Mouse (Mus musculus) CD4-positive helper T cell, adult 2 months (primary cell): ENCODE measurements around the gene Racgap1.

Experiments
- DNase-seq: peaks from one replicate; pipeline ENCODE4 v3.0.0-alpha.2; 2012; ENCODE audit warnings: low read depth, missing footprints, low spot score

The Racgap1 gene

DNA sequence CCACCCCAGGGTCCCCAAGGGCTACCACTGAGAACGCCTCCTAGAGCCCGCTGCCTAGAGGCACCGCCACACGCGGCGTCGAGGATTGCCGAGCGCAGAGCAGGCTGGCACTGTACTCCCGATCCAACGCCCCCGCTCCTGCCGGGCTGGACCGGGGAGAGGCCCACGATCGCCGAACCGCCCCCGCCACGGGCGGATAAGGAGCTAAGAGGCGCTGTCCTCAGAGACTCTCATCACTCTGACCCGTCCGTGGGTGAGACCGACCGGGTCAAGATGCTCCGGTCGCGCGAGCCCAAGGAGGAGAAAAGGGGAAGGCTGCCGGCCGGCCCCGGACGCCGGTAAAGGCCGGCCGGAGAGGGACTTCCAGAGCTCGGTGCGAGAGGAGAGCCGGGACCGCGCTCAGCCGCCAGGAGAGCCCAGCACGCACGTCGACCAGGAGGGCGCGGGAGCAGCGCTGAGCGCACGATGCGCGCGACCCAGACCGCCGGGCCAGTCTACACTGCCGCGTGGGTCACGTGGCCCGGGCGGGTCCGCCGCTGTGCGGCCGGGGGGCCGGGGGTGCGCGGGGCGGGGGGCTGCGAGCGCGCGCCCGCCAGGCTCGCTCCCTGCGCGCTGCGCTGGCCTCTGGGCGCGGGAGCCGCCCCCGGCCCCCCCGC, 60.9 kb downstream of the Racgap1 start, which contains the start of gene Aqp5:
TSS of gene Aqp5 (plus strand) at position 354 of the 656 bp plus-strand sequence.
- no peak for DNase-seq

GRCm38 (mm10) chr15:99589704-99590103, 61.8 kb downstream of the Racgap1 start:
- no peak for DNase-seq

DNA sequence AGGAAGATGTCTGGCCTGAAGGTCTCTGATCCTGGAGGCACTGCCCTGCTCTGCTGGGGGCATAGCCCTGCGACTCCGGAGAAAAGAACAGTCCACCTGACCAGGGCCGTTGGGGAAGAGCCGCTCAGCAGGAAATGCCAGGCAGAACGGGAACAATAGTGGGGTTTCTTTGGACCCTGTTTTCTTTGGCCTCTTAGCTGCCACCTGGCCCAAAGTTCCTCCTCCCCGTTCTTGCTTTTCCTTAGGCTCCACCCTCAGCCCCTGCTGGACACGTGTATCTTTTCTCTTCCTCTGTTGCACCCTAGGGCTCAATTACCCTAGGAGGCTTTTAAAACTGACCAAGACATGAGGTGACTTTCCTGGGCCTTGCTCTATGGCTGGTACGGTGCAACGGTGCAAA, 62.2 kb downstream of the Racgap1 start:
- no peak for DNase-seq

DNA sequence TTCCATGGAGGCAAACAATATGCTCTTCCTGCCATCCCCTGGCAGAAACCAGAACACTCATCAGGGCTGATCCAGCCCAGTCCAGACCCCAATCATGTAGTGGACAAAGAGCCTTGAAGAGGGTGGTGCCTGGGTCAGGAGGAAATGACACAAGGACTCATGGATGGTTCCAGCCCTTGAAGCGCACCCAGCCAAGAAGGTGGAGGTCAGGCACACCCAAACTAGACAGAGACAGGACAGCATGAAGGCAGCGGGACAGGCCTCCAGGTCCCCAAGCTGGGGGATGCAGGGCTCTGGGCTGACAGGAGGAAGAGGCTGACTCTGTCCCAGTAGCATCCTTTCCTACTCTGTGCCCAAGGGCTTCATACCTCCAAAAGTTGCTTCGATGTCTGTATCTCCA, 64.9 kb downstream of the Racgap1 start:
- DNase-seq = no peak

DNA sequence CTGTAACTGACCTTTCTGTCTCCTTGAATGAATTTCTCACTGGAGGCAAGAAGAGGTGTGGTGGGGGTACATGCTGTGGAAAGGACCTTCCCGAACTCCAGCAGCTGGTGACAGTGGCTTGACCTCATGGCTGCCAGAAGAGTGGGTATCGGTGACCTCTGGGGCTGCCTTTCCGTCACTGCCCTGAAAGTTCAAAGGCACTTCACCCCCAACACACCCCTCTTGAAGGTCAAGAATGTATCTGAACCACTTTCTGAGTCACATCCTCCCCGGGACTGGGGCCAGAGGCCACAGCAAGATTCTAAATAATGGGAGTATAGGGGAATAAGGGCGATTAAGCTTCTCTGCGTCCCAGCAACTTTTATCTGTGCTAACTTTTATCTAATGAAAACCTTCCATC, 65.7 kb downstream of the Racgap1 start:
- no peak for DNase-seq

DNA sequence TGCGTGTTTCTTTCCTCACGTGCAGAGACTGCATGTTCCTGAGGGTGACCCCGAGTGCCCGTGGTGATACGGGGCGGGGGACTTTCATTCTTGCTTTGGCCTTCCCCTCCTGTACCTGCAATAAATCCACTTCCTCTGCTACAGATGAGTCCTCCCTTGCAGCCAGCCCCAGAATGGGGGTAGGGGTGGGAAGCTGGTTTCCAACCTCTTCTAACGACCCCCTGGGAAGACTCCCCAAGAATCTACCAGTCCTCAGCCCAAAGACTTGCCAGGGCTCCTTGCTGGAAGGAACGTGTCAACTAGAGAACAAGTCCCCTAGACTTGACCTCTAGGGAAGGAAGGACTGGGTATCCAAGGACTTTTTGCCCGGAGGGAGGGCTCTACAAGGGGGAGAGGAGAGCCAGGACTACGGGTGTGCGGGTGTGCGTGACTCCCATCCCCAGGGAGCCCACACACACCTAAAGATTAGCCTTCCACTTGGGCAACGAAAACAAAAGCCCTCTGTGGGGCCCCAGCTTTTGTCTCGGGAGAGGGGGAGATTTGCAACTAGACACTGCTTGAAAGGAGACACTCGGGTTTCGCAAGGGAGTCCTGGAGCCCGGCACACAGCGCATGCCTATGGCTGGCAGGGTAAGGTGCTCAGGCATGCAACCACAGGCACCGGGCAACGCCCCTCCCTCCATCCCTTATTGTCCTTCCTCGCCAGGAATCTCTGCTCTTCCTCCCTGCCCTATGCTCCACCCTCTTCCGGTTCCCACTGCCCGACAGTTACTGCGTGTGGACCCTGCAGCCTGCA, 66.9 kb downstream of the Racgap1 start:
- no peak for DNase-seq

GRCm38 (mm10) chr15:99583463-99584344, 67.8 kb downstream of the Racgap1 start:
- no peak for DNase-seq

DNA sequence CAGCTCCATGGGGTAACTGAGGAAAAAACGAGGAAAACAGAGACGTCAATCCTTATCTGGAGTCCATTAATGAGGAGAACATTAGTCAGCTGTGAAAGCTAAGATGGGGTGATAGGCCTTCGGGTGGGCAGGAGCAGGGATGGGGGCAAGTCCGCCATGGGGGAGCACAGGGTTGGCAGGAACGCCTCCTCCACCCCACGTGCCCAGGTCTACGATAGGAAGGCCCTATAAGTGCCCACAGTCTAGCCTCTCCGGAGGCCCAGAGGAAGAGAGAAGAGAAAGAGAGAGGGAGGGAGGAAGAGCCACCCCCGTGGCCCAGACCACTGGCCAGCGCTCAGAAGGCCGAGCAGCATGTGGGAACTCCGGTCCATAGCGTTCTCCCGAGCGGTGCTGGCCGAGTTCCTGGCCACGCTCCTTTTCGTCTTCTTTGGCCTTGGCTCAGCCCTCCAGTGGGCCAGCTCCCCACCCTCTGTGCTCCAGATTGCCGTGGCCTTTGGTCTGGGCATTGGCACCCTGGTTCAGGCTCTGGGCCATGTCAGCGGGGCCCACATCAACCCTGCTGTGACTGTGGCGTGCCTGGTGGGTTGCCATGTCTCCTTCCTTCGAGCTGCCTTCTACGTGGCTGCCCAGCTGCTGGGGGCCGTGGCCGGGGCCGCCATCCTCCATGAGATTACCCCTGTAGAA, 72.5 kb downstream of the Racgap1 start, which contains the start of gene Aqp2:
TSS of gene Aqp2 (plus strand) at position 254 of the 684 bp plus-strand sequence.
- DNase-seq = no peak
